Mouse (Mus musculus): Measurements from ENCODE around the gene Gm20855. TPM values are rescaled to one million over a fixed set of nuclear protein-coding genes. Genes with fewer than 3 reads are reported as not detected.

Gene Gm20855
- not detected for polyA plus RNA-seq (2017; shearing (Covaris generic))

DNA sequence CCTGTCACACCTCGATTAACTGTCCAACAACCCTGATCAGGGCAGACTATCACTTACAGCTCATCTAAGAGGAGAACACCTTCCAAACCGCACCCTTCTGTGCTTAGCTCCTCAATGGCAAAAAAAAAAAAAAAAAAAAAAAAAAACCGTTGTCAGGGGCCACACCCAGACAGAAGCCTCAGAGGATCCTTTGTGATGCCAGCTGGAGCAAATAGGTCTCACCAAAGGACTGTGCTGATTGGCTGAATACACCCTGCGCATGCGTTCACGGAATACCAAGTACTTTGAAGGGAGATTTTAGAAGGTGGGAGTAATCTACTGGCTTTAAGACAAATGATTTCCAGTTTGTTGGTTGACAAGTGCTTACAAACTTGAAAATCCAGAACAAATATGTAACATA, at the start of gene Gm20855:
TSS of gene Gm20855 (minus strand) at position 101 of the 400 bp plus-strand sequence.

Data from activated CD4-positive, CD25-positive, alpha-beta regulatory T cell (primary cell).